In genomic region chr11:96429891-96430290, GRCm38 (mm10) we compare ENCODE assay signal across 19 mouse cellular contexts. TPM values are rescaled to one million over a fixed set of nuclear protein-coding genes. Genes with fewer than 3 reads are reported as not detected.
DNase-seq lines count a peak whose midpoint lies in the region; TF ChIP-seq lines count a peak whose summit lies in the region.
"Had no signal": no experiment of that assay in that cellular context is flagged by ENCODE, and none has a peak within 500 bp of the region (broad histone marks: within the 10 kb centered on the region; RNA-seq: fewer than 3 reads in every experiment).

No protein-coding gene starts in this region.

- H3K27me3 ChIP-seq in C2C12 (ENCODE audit: control insufficient read depth, insufficient read depth, insufficient read length) = no peaks in the 10 kb centered on the region
- no peaks in the 10 kb centered on the region for H3K27me3 ChIP-seq in myocyte (ENCODE audit: control insufficient read depth, insufficient read depth, insufficient read length)
- H3K27me3 ChIP-seq: embryonic facial prominence, embryonic 12.5 days; intestine, embryonic 15.5 days had no signal

- no peak for TF ChIP-seq POLR2A in myocyte (IDR thresholded peaks at IDR 0.05; ENCODE audit: insufficient read length, low read depth)

- H3K79me2 ChIP-seq in C2C12 (ENCODE audit: control insufficient read depth, insufficient read depth) = no peaks in the 10 kb centered on the region
- H3K79me2 ChIP-seq in myocyte (ENCODE audit: control insufficient read depth, insufficient read depth) = no peaks in the 10 kb centered on the region

- H3K36me3 ChIP-seq in C2C12 (ENCODE audit: control insufficient read depth, insufficient read depth) (no peaks in the 10 kb centered on the region), myocyte (ENCODE audit: control insufficient read depth, insufficient read depth) (no peaks in the 10 kb centered on the region)
- H3K36me3 ChIP-seq: embryonic facial prominence, embryonic 12.5 days; G1E; heart, embryonic 12.5 days; hindbrain, embryonic 10.5 days; intestine, embryonic 15.5 days had no signal

- H3ac ChIP-seq in C2C12 (ENCODE audit: control insufficient read depth, insufficient read length, low read depth) (no peak overlapping the region), myocyte (ENCODE audit: control insufficient read depth, insufficient read length) (no peak overlapping the region)

- TF ChIP-seq CTCF in C2C12 (IDR thresholded peaks at IDR 0.05; ENCODE audit: control insufficient read depth, insufficient read depth, insufficient read length) = no peak

- DNase-seq in adrenal gland, adult (ENCODE audit: inconsistent age in 2 of 2, low spot score in 1 of 2) = peak; percentile 72 to 80
- no peak for DNase-seq in adrenal gland, postnatal 4 days (ENCODE audit: low spot score in 2 of 2)
- peak; percentile 48 for DNase-seq in adrenal gland, postnatal 10 days
- no peak for DNase-seq in cerebellum, adult 9-11 months
- no peak for DNase-seq in embryo, embryonic 9.5 days (ENCODE audit: extremely low spot score)
- DNase-seq in liver = no peak
- DNase-seq: cerebellum, adult 2 months; cerebellum, postnatal 25 days; gastrocnemius, postnatal 14 days; heart, adult 2 months; kidney, adult 9 months had no signal

- H3K4me3 ChIP-seq in C2C12 (ENCODE audit: insufficient read depth, poor library complexity, severe bottlenecking) (no peak overlapping the region), myocyte (no peak overlapping the region)
- H3K4me3 ChIP-seq: embryonic facial prominence, embryonic 12.5 days; heart, adult 2 months; heart, embryonic 12.5 days; hindbrain, embryonic 10.5 days; intestine, embryonic 15.5 days had no signal

- no peaks in the 10 kb centered on the region for H3K79me3 ChIP-seq in C2C12 (ENCODE audit: low read depth)

- H3K4me2 ChIP-seq in myocyte (ENCODE audit: low read depth) = no peak overlapping the region
- H3K4me2 ChIP-seq: embryonic facial prominence, embryonic 12.5 days; heart, embryonic 12.5 days; hindbrain, embryonic 14.5 days; intestine, embryonic 15.5 days had no signal

TF ChIP-seq in C2C12, 6 proteins besides CTCF, POLR2A, EP300 and RAD21:
- TF ChIP-seq USF1 (IDR thresholded peaks at IDR 0.05; ENCODE audit: low read depth) (peak; percentile 93), CEBPB (IDR thresholded peaks at IDR 0.05; ENCODE audit: low read depth) (no peak), MYOD1 (IDR thresholded peaks at IDR 0.05; ENCODE audit: control insufficient read depth, insufficient read length, low read depth) (peak; percentile 18)

TF ChIP-seq in myocyte, 11 proteins besides CTCF, POLR2A, EP300 and RAD21:
- no peak for TF ChIP-seq MAX (IDR thresholded peaks at IDR 0.05; ENCODE audit: low read depth)
- peak in 1 of 3 experiments; percentile 24 for TF ChIP-seq MYOD1 (IDR thresholded peaks at IDR 0.05; ENCODE audit: control insufficient read depth in 1 of 3, insufficient read length in 2 of 3, low read depth in 2 of 3)
- TF ChIP-seq USF1 (IDR thresholded peaks at IDR 0.05; ENCODE audit: low read depth) = peak; percentile 73
- TF ChIP-seq POLR2AphosphoS2 (IDR thresholded peaks at IDR 0.05; ENCODE audit: insufficient read length, low read depth) = no peak

RNA-seq across cellular contexts. Expression of gene Skap1, which starts 34.5 kb away (rescaled TPM):
- 1 to 10 TPM; 6.1 to 7.6 TPM for total RNA-seq in adrenal gland, postnatal 4 days (2021)
- polyA plus RNA-seq in C2C12 (2012; fragmentation: generic; extraction: Trizol) (0.04 TPM), myocyte (2012; fragmentation: generic; extraction: Trizol) (0.02 TPM)
- total RNA-seq in adrenal gland, postnatal 10 days (2021) = 1 to 10 TPM; 4.7 to 7.6 TPM
- polyA plus RNA-seq: G1E had no signal

Comparison
In these comparisons a context has a peak if more than half of its experiments do, and no peak if none do; other contexts are left out.
1. DNase-seq: peak in adrenal gland, adult (2 of 2) and adrenal gland, postnatal 10 days (single experiment); none in adrenal gland, postnatal 4 days (0 of 2), cerebellum, adult 9-11 months (single experiment), embryo, embryonic 9.5 days (single experiment) and liver (single experiment).